Mouse (Mus musculus) telencephalon, adult 2 months (tissue): ENCODE results near the gene Cdk18.

Experiments used
- DNase-seq: peaks from one replicate; pipeline ENCODE4 v3.0.0-alpha.2; 2011; ENCODE audit warnings: low read depth, low spot score

The Cdk18 gene

GRCm38 (mm10) chr1:132113098-132113497 lies 26.4 kb downstream of the Cdk18 start:
- DNase-seq, result no peak

GRCm38 (mm10) chr1:132112426-132112825 lies 27.1 kb downstream of the Cdk18 start:
- no peak for DNase-seq

- DNase-seq, result no peak
Measured at GRCm38 (mm10) chr1:132111411-132111810, 28.1 kb downstream of the Cdk18 start.

- DNase-seq, result no peak
Measured at GRCm38 (mm10) chr1:132109368-132109767, 30.1 kb downstream of the Cdk18 start.

GRCm38 (mm10) chr1:132104353-132104752 lies 35.1 kb downstream of the Cdk18 start:
- no peak for DNase-seq

- no peak for DNase-seq
Measured at GRCm38 (mm10) chr1:132101953-132102697, 37.4 kb downstream of the Cdk18 start.

- DNase-seq, result no peak
Measured at GRCm38 (mm10) chr1:132099775-132100174, 39.7 kb downstream of the Cdk18 start.

- DNase-seq, result no peak
Measured at GRCm38 (mm10) chr1:132099016-132099415, 40.5 kb downstream of the Cdk18 start.

GRCm38 (mm10) chr1:132098076-132098475 lies 41.4 kb downstream of the Cdk18 start:
- no peak for DNase-seq

GRCm38 (mm10) chr1:132095356-132096004 lies 44.0 kb downstream of the Cdk18 start:
- DNase-seq, result no peak

- no peak for DNase-seq
Measured at GRCm38 (mm10) chr1:132093269-132093668, 46.2 kb downstream of the Cdk18 start.

- DNase-seq, result no peak
Measured at GRCm38 (mm10) chr1:132090266-132090665, 49.2 kb downstream of the Cdk18 start.

GRCm38 (mm10) chr1:132089767-132090166 lies 49.7 kb downstream of the Cdk18 start:
- no peak for DNase-seq

- DNase-seq, result peak; percentile 81
Measured at GRCm38 (mm10) chr1:132088181-132088671, 51.3 kb downstream of the Cdk18 start.

GRCm38 (mm10) chr1:132085181-132086049 lies 54.1 kb downstream of the Cdk18 start:
- DNase-seq, result no peak

- no peak for DNase-seq
Measured at GRCm38 (mm10) chr1:132078413-132078812, 61.1 kb downstream of the Cdk18 start.

- no peak for DNase-seq
Measured at GRCm38 (mm10) chr1:132075576-132075975, 63.9 kb downstream of the Cdk18 start.

GRCm38 (mm10) chr1:132070659-132071058 lies 68.8 kb downstream of the Cdk18 start:
- DNase-seq, result no peak

- no peak for DNase-seq
Measured at GRCm38 (mm10) chr1:132069436-132069835, 70.0 kb downstream of the Cdk18 start.

GRCm38 (mm10) chr1:132067261-132068255 lies 71.9 kb downstream of the Cdk18 start, which contains the start of gene Mfsd4a:
Gene Mfsd4a, minus strand, starts transcription at chr1:132068062.
- DNase-seq, result no peak
